Mouse (Mus musculus) heart, embryonic 11.5 days (tissue): Measurements from ENCODE around the gene Rrp9. TPM values are rescaled to one million over a fixed set of nuclear protein-coding genes. Genes with fewer than 3 reads are reported as not detected.

Experiments
- ATAC-seq: fragments of 200-750 bp; cut with Nextera tagmentation; replicated peaks from 2 replicates; pipeline ENCODE4 v1.8.0; 2017; ENCODE audit warnings: moderate library complexity; ENCODE audit not compliant: insufficient number of reproducible peaks, low FRiP score, low TSS enrichment
- H3K27ac ChIP-seq: fragments of 300-500 bp; sonication (generic); 2 replicates; pipeline ENCODE4 v1.5.1; 2014; ENCODE audit warnings: mild to moderate bottlenecking, low read depth, low read length
- H3K27me3 ChIP-seq: fragments of 300-500 bp; sonication (generic); 2 replicates; pipeline ENCODE4 v1.6.1; 2014; ENCODE audit warnings: mild to moderate bottlenecking, low read length, mixed read lengths; ENCODE audit not compliant: control insufficient read depth, insufficient read depth
- H3K36me3 ChIP-seq: fragments of 300-500 bp; sonication (generic); 2 replicates; pipeline ENCODE4 v1.6.1; 2014; ENCODE audit warnings: mild to moderate bottlenecking, low read length, moderate library complexity, mixed read lengths; ENCODE audit not compliant: control insufficient read depth, insufficient read depth
- H3K4me1 ChIP-seq: fragments of 300-500 bp; sonication (generic); 2 replicates; pipeline ENCODE4 v1.6.1; 2014; ENCODE audit warnings: low read length; ENCODE audit not compliant: control insufficient read depth, insufficient read depth
- H3K4me2 ChIP-seq: fragments of 300-500 bp; sonication (generic); 2 replicates; pipeline ENCODE4 v1.6.1; 2014; ENCODE audit warnings: mild to moderate bottlenecking, moderate library complexity
- H3K4me3 ChIP-seq: fragments of 300-500 bp; sonication (generic); 2 replicates; pipeline ENCODE4 v1.5.1; 2014; ENCODE audit warnings: low read depth, low read length
- H3K9ac ChIP-seq: fragments of 300-500 bp; sonication (generic); 2 replicates; pipeline ENCODE4 v1.6.1; 2014; ENCODE audit warnings: mild to moderate bottlenecking, low read depth, low read length, moderate library complexity
- H3K9me3 ChIP-seq: fragments of 300-500 bp; sonication (generic); replicated peaks from 2 replicates; pipeline ENCODE4 v1.6.1; 2016; ENCODE audit warnings: low read length; ENCODE audit not compliant: control insufficient read depth
- WGBS: fragments of 180-500 bp; shearing (Covaris S2); extraction: QIAGEN DNeasy Blood & Tissue Kit; methylation state at CpG from one replicate; pipeline ENCODE4 v1.1.7; 2014; ENCODE audit not compliant: insufficient replicate concordance; 5-methylcytosine and 5-hydroxymethylcytosine counted together
- polyA plus RNA-seq: library from polyadenylated mRNA; unstranded; fragments of >200 nt; fragmentation: Nextera tagmentation; extraction: Ambion mirVana; gene quantifications from 2 replicates; pipeline ENCODE4 v1.2.1, GENCODE M21; 2014

Rrp9 gene
- polyA plus RNA-seq, 1 experiment from 2014 or later = 31.3 TPM

GRCm38 (mm10) chr9:106447951-106448350, 27.8 kb upstream of the Rrp9 start:
- Histone ChIP-seq H3K36me3 (no peaks in the 10 kb centered on the region), H3K4me3 (peak overlapping the region; percentile 51; the same call in 1 of the 2 replicates), H3K27me3 (peaks cover 7% of the 10 kb centered on the region), H3K9ac (peak overlapping the region; percentile 44; the same call in 1 of the 2 replicates), H3K9me3 (no peaks in the 10 kb centered on the region), H3K27ac (peak overlapping the region; percentile 59), H3K4me2 (peak overlapping the region; percentile 85), H3K4me1 (peaks cover 35% of the 10 kb centered on the region)
- ATAC-seq = no peak
- WGBS = 37% methylated on average over 9 of the region's 9 CpGs

- no peak; the same call in 1 of the 2 replicates for ATAC-seq
- Histone ChIP-seq H3K4me2 (peak overlapping the region; percentile 85), H3K27me3 (peaks cover 7% of the 10 kb centered on the region), H3K9ac (peak overlapping the region; percentile 44), H3K27ac (peak overlapping the region; percentile 59; the same call in 1 of the 2 replicates), H3K4me1 (peaks cover 38% of the 10 kb centered on the region), H3K9me3 (no peaks in the 10 kb centered on the region), H3K4me3 (peak overlapping the region; percentile 51), H3K36me3 (no peaks in the 10 kb centered on the region)
- WGBS = 2% methylated on average over 23 of the region's 23 CpGs
These were observed 27.2 kb upstream of the Rrp9 start for GRCm38 (mm10) chr9:106448498-106449031.

GRCm38 (mm10) chr9:106449947-106450346, 25.8 kb upstream of the Rrp9 start:
- WGBS = 89% methylated on average over 8 of the region's 8 CpGs
- H3K4me2 ChIP-seq = peak overlapping the region; percentile 14
- H3K4me3 ChIP-seq = no peak overlapping the region
- H3K36me3 ChIP-seq = no peaks in the 10 kb centered on the region; the same call in 1 of the 2 replicates
- peaks cover 43% of the 10 kb centered on the region for H3K4me1 ChIP-seq
- no peaks in the 10 kb centered on the region for H3K9me3 ChIP-seq
- no peak for ATAC-seq
- peaks cover 7% of the 10 kb centered on the region for H3K27me3 ChIP-seq
- H3K27ac ChIP-seq = no peak overlapping the region
- H3K9ac ChIP-seq = 0 out of 2 replicates have a peak overlapping the region, but pooled peaks have one; percentile 28

DNA sequence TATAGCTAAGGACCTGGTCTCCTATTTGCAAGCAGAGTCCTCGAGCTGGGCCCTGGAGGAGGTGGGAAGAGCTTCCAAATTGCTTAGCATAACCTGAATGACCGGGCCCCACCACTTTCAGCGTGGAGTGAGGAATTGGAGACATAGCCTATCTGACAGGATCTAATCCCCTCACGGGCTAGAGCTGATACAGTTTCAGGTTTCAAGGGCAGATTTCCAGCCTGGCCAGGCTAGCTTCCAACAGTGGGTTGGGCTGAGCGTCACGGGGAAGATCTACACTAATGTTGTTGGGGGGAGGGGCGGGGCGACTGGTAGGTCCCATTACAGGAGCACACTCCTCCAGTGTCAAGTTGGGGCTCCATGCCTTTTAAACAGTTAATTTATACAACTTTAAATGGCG, 25.1 kb upstream of the Rrp9 start:
- no peak overlapping the region for H3K4me3 ChIP-seq
- peak overlapping the region; percentile 35; the same call in 1 of the 2 replicates for H3K27ac ChIP-seq

GRCm38 (mm10) chr9:106451298-106451697, 24.5 kb upstream of the Rrp9 start:
- 65% methylated on average over 11 of the region's 11 CpGs for WGBS
- Histone ChIP-seq H3K27me3 (peaks cover 7% of the 10 kb centered on the region), H3K9ac (no peak overlapping the region), H3K4me3 (no peak overlapping the region), H3K36me3 (no peaks in the 10 kb centered on the region; the same call in 1 of the 2 replicates), H3K4me1 (peaks cover 57% of the 10 kb centered on the region), H3K4me2 (no peak overlapping the region; the same call in 1 of the 2 replicates), H3K27ac (no peak overlapping the region), H3K9me3 (no peaks in the 10 kb centered on the region)
- no peak for ATAC-seq

More for the DNA sequence above, 25.1 kb upstream of the Rrp9 start:
- H3K4me2 ChIP-seq = peak overlapping the region; percentile 14; the same call in 1 of the 2 replicates
- H3K9ac ChIP-seq = no peak overlapping the region
- H3K4me1 ChIP-seq = peaks cover 50% of the 10 kb centered on the region
- H3K36me3 ChIP-seq = no peaks in the 10 kb centered on the region; the same call in 1 of the 2 replicates
- no peaks in the 10 kb centered on the region for H3K9me3 ChIP-seq
- ATAC-seq = no peak
- peaks cover 7% of the 10 kb centered on the region for H3K27me3 ChIP-seq
- 8% methylated on average over 9 of the region's 9 CpGs for WGBS

DNA sequence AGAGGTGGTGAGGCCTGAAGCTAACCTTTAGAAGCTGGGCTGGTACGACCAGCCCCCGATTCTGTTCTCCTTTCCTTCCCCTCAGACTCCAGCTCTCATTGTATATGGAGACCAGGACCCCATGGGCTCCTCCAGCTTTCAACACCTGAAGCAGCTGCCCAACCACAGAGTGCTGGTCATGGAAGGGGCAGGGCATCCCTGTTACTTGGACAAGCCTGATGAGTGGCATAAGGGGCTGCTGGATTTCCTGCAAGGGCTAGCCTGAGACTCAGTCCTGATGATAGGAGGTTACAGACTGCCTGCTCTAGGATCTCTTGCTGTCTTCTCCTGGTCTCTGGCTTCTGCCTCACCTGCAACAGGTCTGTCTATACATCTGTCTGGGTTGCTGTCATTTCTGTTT, 23.9 kb upstream of the Rrp9 start:
- H3K9ac ChIP-seq = no peak overlapping the region

GRCm38 (mm10) chr9:106452351-106452750, 23.4 kb upstream of the Rrp9 start:
- 26% methylated on average over 6 of the region's 6 CpGs for WGBS
- no peaks in the 10 kb centered on the region; the same call in 1 of the 2 replicates for H3K36me3 ChIP-seq
- H3K27me3 ChIP-seq = peaks cover 7% of the 10 kb centered on the region
- no peak for ATAC-seq
- H3K4me2 ChIP-seq = peak overlapping the region; percentile 96
- peak overlapping the region; percentile 77; the same call in 1 of the 2 replicates for H3K4me3 ChIP-seq
- H3K9me3 ChIP-seq = no peaks in the 10 kb centered on the region
- H3K4me1 ChIP-seq = peaks cover 67% of the 10 kb centered on the region
- peak overlapping the region; percentile 92 for H3K9ac ChIP-seq
- no peak overlapping the region for H3K27ac ChIP-seq

More for the DNA sequence above, 23.9 kb upstream of the Rrp9 start:
- no peaks in the 10 kb centered on the region for H3K9me3 ChIP-seq
- H3K4me2 ChIP-seq = no peak overlapping the region
- H3K27ac ChIP-seq = no peak overlapping the region
- no peak for ATAC-seq
- H3K36me3 ChIP-seq = no peaks in the 10 kb centered on the region; the same call in 1 of the 2 replicates
- WGBS = 49% methylated on average over 2 of the region's 2 CpGs
- H3K27me3 ChIP-seq = peaks cover 7% of the 10 kb centered on the region
- peaks cover 63% of the 10 kb centered on the region for H3K4me1 ChIP-seq
- no peak overlapping the region for H3K4me3 ChIP-seq

- ATAC-seq = no peak
- 2% methylated on average over 7 of the region's 7 CpGs for WGBS
- Histone ChIP-seq H3K9ac (peak overlapping the region; percentile 92), H3K9me3 (no peaks in the 10 kb centered on the region), H3K4me1 (peaks cover 69% of the 10 kb centered on the region), H3K27ac (no peak overlapping the region), H3K4me2 (peak overlapping the region; percentile 96), H3K36me3 (no peaks in the 10 kb centered on the region; the same call in 1 of the 2 replicates), H3K4me3 (peak overlapping the region; percentile 77), H3K27me3 (peaks cover 7% of the 10 kb centered on the region)
These were observed 22.9 kb upstream of the Rrp9 start for GRCm38 (mm10) chr9:106452821-106453220.
